12 mouse cellular contexts compared by ENCODE assay signal in the genomic region with DNA sequence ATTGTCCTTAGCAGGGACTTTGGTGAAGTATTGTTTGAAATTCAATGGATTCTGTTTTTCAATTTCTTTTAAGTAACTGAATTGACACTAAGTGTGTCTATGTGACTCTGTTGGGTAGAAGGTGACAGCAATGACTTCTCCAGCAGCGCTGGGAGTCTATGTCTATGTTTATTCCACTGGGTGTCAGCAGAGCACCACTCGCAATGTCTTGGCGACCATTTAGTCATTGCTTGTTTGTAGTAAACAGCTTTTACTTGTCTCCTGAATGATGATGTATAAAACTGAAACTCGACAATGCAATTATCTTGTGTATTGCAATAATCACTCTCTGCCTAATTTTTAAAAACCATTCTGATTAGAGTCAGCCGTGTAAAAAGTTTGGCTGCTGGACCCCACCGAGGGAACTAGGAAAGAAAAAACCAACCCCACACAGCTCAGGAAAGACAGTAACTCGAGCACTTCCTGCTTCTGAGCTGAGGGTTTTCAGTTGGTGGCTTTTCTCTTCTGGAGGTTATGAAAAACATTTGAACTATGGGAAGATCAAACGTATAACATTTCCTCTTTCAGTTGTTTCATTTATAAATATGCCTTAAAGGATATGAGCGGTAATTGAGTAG. TPM values are rescaled to one million over a fixed set of nuclear protein-coding genes. Genes with fewer than 3 reads are reported as not detected.
DNase-seq lines count a peak whose midpoint lies in the region; ATAC-seq and TF ChIP-seq lines count a peak whose summit lies in the region.
"Not testable (repeated sequence)": the region's sequence is repeated elsewhere in the genome, so short reads cannot be mapped to it uniquely, and the experiment has no call there.
"Had no signal": no experiment of that assay in that cellular context is flagged by ENCODE, and none has a peak within 500 bp of the region (broad histone marks: within the 10 kb centered on the region; RNA-seq: fewer than 3 reads in every experiment).

No protein-coding gene starts in this region.

- TF ChIP-seq RAD21 in MEL (IDR thresholded peaks at IDR 0.05; ENCODE audit: low read depth, low read length): not testable (repeated sequence)

- not testable (repeated sequence) for H3K9me3 ChIP-seq in MEL (replicated peaks; ENCODE audit: insufficient read depth, low read length); embryonic facial prominence, embryonic 15.5 days (replicated peaks); heart, embryonic 15.5 days (replicated peaks); kidney, embryonic 14.5 days (ENCODE audit: control insufficient read depth, low read length); liver, embryonic 16.5 days (replicated peaks; ENCODE audit: control insufficient read depth, low read length); megakaryocyte, embryonic 14.5 days; stomach, embryonic 16.5 days (replicated peaks; ENCODE audit: control insufficient read depth, low read length)

- H3K9ac ChIP-seq in MEL (ENCODE audit: control insufficient read depth, low read depth, low read length, poor library complexity, severe bottlenecking): peak overlapping the region; percentile 22; the same call in 1 of the 2 replicates
- H3K9ac ChIP-seq in embryonic facial prominence, embryonic 15.5 days; heart, embryonic 15.5 days; kidney, embryonic 14.5 days (ENCODE audit: low read depth, low read length); liver, embryonic 16.5 days (ENCODE audit: low read depth, low read length); stomach, embryonic 16.5 days (ENCODE audit: low read length): not testable (repeated sequence)

- H3K36me3 ChIP-seq in MEL (ENCODE audit: control insufficient read depth in 1 of 2, insufficient read depth in 2 of 2, low read length in 2 of 2); embryonic facial prominence, embryonic 15.5 days; heart, embryonic 15.5 days; kidney, embryonic 14.5 days (ENCODE audit: control insufficient read depth, insufficient read depth, low read length); liver, embryonic 16.5 days (ENCODE audit: control insufficient read depth, insufficient read depth); megakaryocyte, embryonic 14.5 days (replicated peaks; ENCODE audit: low read length); stomach, embryonic 16.5 days (ENCODE audit: control insufficient read depth, insufficient read depth, low read length): not testable (repeated sequence)

- TF ChIP-seq POLR2A in MEL (IDR thresholded peaks at IDR 0.05; ENCODE audit: control insufficient read depth in 1 of 2, insufficient read depth in 1 of 2, low read depth in 1 of 2, low read length in 2 of 2, poor library complexity in 1 of 2): not testable (repeated sequence)

- peak overlapping the region; percentile 22; the same call in 1 of the 2 replicates for H3K4me2 ChIP-seq in embryonic facial prominence, embryonic 15.5 days (replicated peaks)
- peak overlapping the region; percentile 27; the same call in 1 of the 2 replicates for H3K4me2 ChIP-seq in heart, embryonic 15.5 days
- not testable (repeated sequence) for H3K4me2 ChIP-seq in kidney, embryonic 14.5 days (replicated peaks; ENCODE audit: low read depth, low read length)
- peak overlapping the region; percentile 20; the same call in 1 of the 2 replicates for H3K4me2 ChIP-seq in liver, embryonic 16.5 days (ENCODE audit: low read depth, low read length)
- H3K4me2 ChIP-seq in stomach, embryonic 16.5 days (ENCODE audit: low read depth, low read length): peak overlapping the region; percentile 29; the same call in 1 of the 2 replicates

- not testable (repeated sequence) for TF ChIP-seq EP300 in MEL (IDR thresholded peaks at IDR 0.05; ENCODE audit: low read depth in 1 of 2, low read length in 2 of 2)

- TF ChIP-seq CTCF in MEL (IDR thresholded peaks at IDR 0.05 in 2 of 3, conservative IDR thresholded peaks at IDR 0.05 in 1 of 3; ENCODE audit: control insufficient read depth in 1 of 3, insufficient read depth in 1 of 3, low read depth in 2 of 3, low read length in 3 of 3, poor library complexity in 1 of 3, severe bottlenecking in 1 of 3): not testable (repeated sequence)

- not testable (repeated sequence) for H3K4me1 ChIP-seq in MEL (ENCODE audit: control insufficient read depth in 1 of 2, insufficient read depth in 2 of 2, low read length in 2 of 2); embryonic facial prominence, embryonic 15.5 days; heart, embryonic 15.5 days (replicated peaks); kidney, embryonic 14.5 days (ENCODE audit: control insufficient read depth, insufficient read depth, low read length); liver, embryonic 16.5 days (ENCODE audit: control insufficient read depth, low read depth, low read length); megakaryocyte, embryonic 14.5 days; stomach, embryonic 16.5 days (ENCODE audit: control insufficient read depth, insufficient read depth, low read length)

- H3K27me3 ChIP-seq in MEL (ENCODE audit: control insufficient read depth in 1 of 2, insufficient read depth in 2 of 2, low read length in 2 of 2); embryonic facial prominence, embryonic 15.5 days; heart, embryonic 15.5 days; kidney, embryonic 14.5 days (ENCODE audit: control insufficient read depth, insufficient read depth, low read length); liver, embryonic 16.5 days (ENCODE audit: control insufficient read depth, insufficient read depth, low read depth, low read length); megakaryocyte, embryonic 14.5 days (replicated peaks); stomach, embryonic 16.5 days (ENCODE audit: control insufficient read depth, insufficient read depth, low read length): not testable (repeated sequence)

- peak; percentile 45 for DNase-seq in MEL (ENCODE audit: low read depth, low spot score)

- peak overlapping the region in 1 of 2 experiments; percentile 51; a peak in 3 of 4 replicates for H3K4me3 ChIP-seq in MEL (ENCODE audit: control insufficient read depth in 1 of 2, insufficient read depth in 1 of 2, low read depth in 2 of 2, low read length in 2 of 2)
- H3K4me3 ChIP-seq in embryonic facial prominence, embryonic 15.5 days (replicated peaks): 0 out of 2 replicates have a peak overlapping the region, but pooled peaks have one; percentile 4
- H3K4me3 ChIP-seq in heart, embryonic 15.5 days; kidney, embryonic 14.5 days (ENCODE audit: low read length); stomach, embryonic 16.5 days (replicated peaks; ENCODE audit: low read length): not testable (repeated sequence)
- 0 out of 2 replicates have a peak overlapping the region, but pooled peaks have one; percentile 6 for H3K4me3 ChIP-seq in liver, embryonic 16.5 days (ENCODE audit: low read depth, low read length)
- H3K4me3 ChIP-seq in megakaryocyte, embryonic 14.5 days (replicated peaks): peak overlapping the region; percentile 82

- H3K79me2 ChIP-seq in MEL (ENCODE audit: control insufficient read depth, insufficient read depth, low read length, poor library complexity): not testable (repeated sequence)

- not testable (repeated sequence) for ATAC-seq in embryonic facial prominence, embryonic 15.5 days (ENCODE audit: insufficient number of reproducible peaks, low FRiP score, low TSS enrichment, low read depth); heart, embryonic 15.5 days (replicated peaks; ENCODE audit: insufficient number of reproducible peaks, insufficient read depth, low FRiP score, low read depth); stomach, embryonic 16.5 days (ENCODE audit: insufficient read depth, low FRiP score)
- 0 out of 2 replicates have a peak, but pooled peaks have one; percentile 55 for ATAC-seq in kidney, embryonic 14.5 days (ENCODE audit: low FRiP score, low TSS enrichment)
- ATAC-seq in liver, embryonic 16.5 days (ENCODE audit: low read depth): peak; percentile 51; the same call in 1 of the 2 replicates

- 20% methylated on average over 8 of the region's 9 CpGs for WGBS in embryonic facial prominence, embryonic 15.5 days
- WGBS in heart, embryonic 15.5 days: 34% methylated on average over 8 of the region's 9 CpGs
- 29% methylated on average over 7 of the region's 9 CpGs for WGBS in kidney, embryonic 14.5 days
- 9% methylated on average over 7 of the region's 9 CpGs for WGBS in liver, embryonic 16.5 days (ENCODE audit: insufficient replicate concordance)
- 34% methylated on average over 7 of the region's 9 CpGs for WGBS in stomach, embryonic 16.5 days

- H3K27ac ChIP-seq in MEL (ENCODE audit: control insufficient read depth, low read depth, low read length); embryonic facial prominence, embryonic 15.5 days (replicated peaks); heart, embryonic 15.5 days; kidney, embryonic 14.5 days (ENCODE audit: low read depth, low read length); liver, embryonic 16.5 days (ENCODE audit: low read length); stomach, embryonic 16.5 days (ENCODE audit: low read length): not testable (repeated sequence)

RNA-seq across cellular contexts. Expression of gene Gm13691, which starts 3.4 kb away (rescaled TPM):
- total RNA-seq in MEL (2012; rRNA removed): 0.08 TPM in 1 of 2 replicates, not detected in the other
- under 1 TPM in 1 of 2 experiments, not detected in 1; 0.08 TPM for polyA plus RNA-seq in MEL (2012; ENCODE audit: insufficient read depth in 1 of 2, insufficient read length in 2 of 2, low read depth in 1 of 2, low replicate concordance in 2 of 2, missing spikeins in 1 of 2)
- not detected in 2 replicates for polyA plus RNA-seq in embryonic facial prominence, embryonic 15.5 days (2015; fragmentation: Nextera tagmentation; extraction: Ambion mirVana)
- not detected in 2 replicates for polyA plus RNA-seq in heart, embryonic 15.5 days (2015; fragmentation: Nextera tagmentation; extraction: Ambion mirVana)
- not detected in 2 replicates for polyA plus RNA-seq in kidney, embryonic 14.5 days (2014; fragmentation: Nextera tagmentation; extraction: Ambion mirVana)
- not detected in 2 replicates for polyA plus RNA-seq in liver, embryonic 16.5 days (2015; fragmentation: Nextera tagmentation; extraction: Ambion mirVana)
- polyA plus RNA-seq in megakaryocyte, embryonic 14.5 days (2012; ENCODE audit: insufficient read depth, low replicate concordance): 0.66 TPM in 1 of 2 replicates, not detected in the other
- not detected in 2 replicates for polyA plus RNA-seq in stomach, embryonic 16.5 days (2015; fragmentation: Nextera tagmentation; extraction: Ambion mirVana)
- total RNA-seq: midbrain, postnatal 0 days had no signal
- polyA plus RNA-seq: forebrain, embryonic 12.5 days; hindbrain, embryonic 15.5 days; limb, embryonic 10.5 days; midbrain, postnatal 0 days had no signal

RNA-seq across cellular contexts. Expression of gene Gm13697, which starts 9.2 kb away (rescaled TPM):
- 0.08 TPM in 1 of 2 replicates, not detected in the other for total RNA-seq in MEL (2012; rRNA removed)
- polyA plus RNA-seq in MEL (2012; ENCODE audit: insufficient read depth in 1 of 2, insufficient read length in 2 of 2, low read depth in 1 of 2, low replicate concordance in 2 of 2, missing spikeins in 1 of 2): under 1 TPM in 1 of 2 experiments, not detected in 1; 0.08 TPM
- not detected in 2 replicates for polyA plus RNA-seq in embryonic facial prominence, embryonic 15.5 days (2015; fragmentation: Nextera tagmentation; extraction: Ambion mirVana)
- polyA plus RNA-seq in heart, embryonic 15.5 days (2015; fragmentation: Nextera tagmentation; extraction: Ambion mirVana): not detected in 2 replicates
- not detected in 2 replicates for polyA plus RNA-seq in kidney, embryonic 14.5 days (2014; fragmentation: Nextera tagmentation; extraction: Ambion mirVana)
- not detected in 2 replicates for polyA plus RNA-seq in liver, embryonic 16.5 days (2015; fragmentation: Nextera tagmentation; extraction: Ambion mirVana)
- polyA plus RNA-seq in megakaryocyte, embryonic 14.5 days (2012; ENCODE audit: insufficient read depth, low replicate concordance): 0.66 TPM in 1 of 2 replicates, not detected in the other
- not detected in 2 replicates for polyA plus RNA-seq in stomach, embryonic 16.5 days (2015; fragmentation: Nextera tagmentation; extraction: Ambion mirVana)
- total RNA-seq: midbrain, postnatal 0 days had no signal
- polyA plus RNA-seq: forebrain, embryonic 12.5 days; hindbrain, embryonic 15.5 days; limb, embryonic 10.5 days; midbrain, postnatal 0 days had no signal

RNA-seq across cellular contexts. Expression of gene Gm13694, which starts 15.0 kb away (rescaled TPM):
- total RNA-seq in MEL (2012; rRNA removed): 0.08 TPM in 1 of 2 replicates, not detected in the other
- polyA plus RNA-seq in MEL (2012; ENCODE audit: insufficient read depth in 1 of 2, insufficient read length in 2 of 2, low read depth in 1 of 2, low replicate concordance in 2 of 2, missing spikeins in 1 of 2): under 1 TPM in 1 of 2 experiments, not detected in 1; 0.08 TPM
- polyA plus RNA-seq in embryonic facial prominence, embryonic 15.5 days (2015; fragmentation: Nextera tagmentation; extraction: Ambion mirVana): not detected in 2 replicates
- polyA plus RNA-seq in heart, embryonic 15.5 days (2015; fragmentation: Nextera tagmentation; extraction: Ambion mirVana): not detected in 2 replicates
- not detected in 2 replicates for polyA plus RNA-seq in kidney, embryonic 14.5 days (2014; fragmentation: Nextera tagmentation; extraction: Ambion mirVana)
- not detected in 2 replicates for polyA plus RNA-seq in liver, embryonic 16.5 days (2015; fragmentation: Nextera tagmentation; extraction: Ambion mirVana)
- polyA plus RNA-seq in megakaryocyte, embryonic 14.5 days (2012; ENCODE audit: insufficient read depth, low replicate concordance): 0.66 TPM in 1 of 2 replicates, not detected in the other
- not detected in 2 replicates for polyA plus RNA-seq in stomach, embryonic 16.5 days (2015; fragmentation: Nextera tagmentation; extraction: Ambion mirVana)
- total RNA-seq: midbrain, postnatal 0 days had no signal
- polyA plus RNA-seq: forebrain, embryonic 12.5 days; hindbrain, embryonic 15.5 days; limb, embryonic 10.5 days; midbrain, postnatal 0 days had no signal

RNA-seq across cellular contexts. Expression of gene Gm13696, which starts 20.8 kb away (rescaled TPM):
- 0.08 TPM in 1 of 2 replicates, not detected in the other for total RNA-seq in MEL (2012; rRNA removed)
- polyA plus RNA-seq in MEL (2012; ENCODE audit: insufficient read depth in 1 of 2, insufficient read length in 2 of 2, low read depth in 1 of 2, low replicate concordance in 2 of 2, missing spikeins in 1 of 2): under 1 TPM in 1 of 2 experiments, not detected in 1; 0.08 TPM
- not detected in 2 replicates for polyA plus RNA-seq in embryonic facial prominence, embryonic 15.5 days (2015; fragmentation: Nextera tagmentation; extraction: Ambion mirVana)
- not detected in 2 replicates for polyA plus RNA-seq in heart, embryonic 15.5 days (2015; fragmentation: Nextera tagmentation; extraction: Ambion mirVana)
- polyA plus RNA-seq in kidney, embryonic 14.5 days (2014; fragmentation: Nextera tagmentation; extraction: Ambion mirVana): not detected in 2 replicates
- not detected in 2 replicates for polyA plus RNA-seq in liver, embryonic 16.5 days (2015; fragmentation: Nextera tagmentation; extraction: Ambion mirVana)
- 0.66 TPM in 1 of 2 replicates, not detected in the other for polyA plus RNA-seq in megakaryocyte, embryonic 14.5 days (2012; ENCODE audit: insufficient read depth, low replicate concordance)
- polyA plus RNA-seq in stomach, embryonic 16.5 days (2015; fragmentation: Nextera tagmentation; extraction: Ambion mirVana): not detected in 2 replicates
- total RNA-seq: midbrain, postnatal 0 days had no signal
- polyA plus RNA-seq: forebrain, embryonic 12.5 days; hindbrain, embryonic 15.5 days; limb, embryonic 10.5 days; midbrain, postnatal 0 days had no signal

RNA-seq across cellular contexts. Expression of gene Gm13695, which starts 26.6 kb away (rescaled TPM):
- total RNA-seq in MEL (2012; rRNA removed): 0.08 TPM in 1 of 2 replicates, not detected in the other
- not detected for polyA plus RNA-seq in MEL (2012; ENCODE audit: insufficient read depth in 1 of 2, insufficient read length in 2 of 2, low read depth in 1 of 2, low replicate concordance in 2 of 2, missing spikeins in 1 of 2)
- polyA plus RNA-seq in embryonic facial prominence, embryonic 15.5 days (2015; fragmentation: Nextera tagmentation; extraction: Ambion mirVana): not detected in 2 replicates
- polyA plus RNA-seq in heart, embryonic 15.5 days (2015; fragmentation: Nextera tagmentation; extraction: Ambion mirVana): not detected in 2 replicates
- not detected in 2 replicates for polyA plus RNA-seq in kidney, embryonic 14.5 days (2014; fragmentation: Nextera tagmentation; extraction: Ambion mirVana)
- not detected in 2 replicates for polyA plus RNA-seq in liver, embryonic 16.5 days (2015; fragmentation: Nextera tagmentation; extraction: Ambion mirVana)
- polyA plus RNA-seq in megakaryocyte, embryonic 14.5 days (2012; ENCODE audit: insufficient read depth, low replicate concordance): not detected in 2 replicates
- polyA plus RNA-seq in stomach, embryonic 16.5 days (2015; fragmentation: Nextera tagmentation; extraction: Ambion mirVana): not detected in 2 replicates
- total RNA-seq: adrenal gland, adult 18-20 months; midbrain, postnatal 0 days had no signal
- polyA plus RNA-seq: forebrain, embryonic 12.5 days; hindbrain, embryonic 15.5 days; limb, embryonic 10.5 days; midbrain, postnatal 0 days had no signal
